Mouse (Mus musculus) erythroblast, embryonic 14.5 days (primary cell): Measurements from ENCODE around the gene Ugt1a7c.

Source experiments
- GATA1 ChIP-seq: IDR thresholded peaks from 2 replicates; pipeline ENCODE4 v1.6.1; 2012; ENCODE audit warnings: low read length, inconsistent platforms, mixed read lengths
- TAL1 ChIP-seq: IDR thresholded peaks from 3 replicates; pipeline ENCODE4 v1.6.1; 2012; ENCODE audit warnings: low read length, inconsistent platforms, mixed read lengths

DNA sequence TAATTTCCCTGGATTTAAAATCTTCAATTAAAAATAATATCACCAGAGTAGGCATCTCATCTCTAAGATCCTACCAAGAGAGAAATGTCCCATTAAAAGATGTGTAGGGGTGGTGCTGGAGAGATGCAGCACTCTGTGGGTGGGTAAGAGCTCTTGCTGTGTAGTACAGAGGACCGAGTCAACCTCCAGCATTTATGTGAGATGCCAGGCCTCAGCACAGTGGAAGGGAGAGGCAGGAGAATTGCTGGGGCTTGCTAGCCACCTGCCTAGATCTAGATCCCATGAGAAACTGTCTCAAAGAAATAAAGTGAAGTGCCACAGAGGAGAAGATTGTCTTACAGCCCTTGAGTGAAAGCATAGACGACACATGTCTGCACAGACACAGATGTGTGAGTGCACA lies 121.7 kb downstream of the Ugt1a7c start:
- TF ChIP-seq TAL1 = no peak
- no peak for TF ChIP-seq GATA1
